Mouse (Mus musculus): ENCODE measurements around the gene Grb2. TPM values are rescaled to one million over a fixed set of nuclear protein-coding genes. Genes with fewer than 3 reads are reported as not detected.
A peak's percentile ranks its signal among the peaks of the same experiment; 100 is the strongest.

The Grb2 gene
- polyA plus RNA-seq, 1 experiment from 2014 or later: 137 TPM

GRCm38 (mm10) chr11:115615108-115615825 lies 93.1 kb downstream of the Grb2 start:
- no peak overlapping the region for H3K27ac ChIP-seq (replicated peaks)
- 87% methylated on average over 15 of the region's 15 CpGs for WGBS
- H3K4me2 ChIP-seq (replicated peaks): no peak overlapping the region

GRCm38 (mm10) chr11:115614346-115615107 lies 93.9 kb downstream of the Grb2 start:
- no peak overlapping the region for H3K4me3 ChIP-seq
- no peak for ATAC-seq (ENCODE audit: low FRiP score, low read depth)
- H3K4me1 ChIP-seq: peaks cover 14% of the 10 kb centered on the region
- peaks cover 12% of the 10 kb centered on the region for H3K36me3 ChIP-seq
- H3K9ac ChIP-seq (replicated peaks): no peak overlapping the region
- no peak overlapping the region for H3K27ac ChIP-seq (replicated peaks)
- H3K9me3 ChIP-seq: no peaks in the 10 kb centered on the region
- no peak overlapping the region for H3K4me2 ChIP-seq (replicated peaks)
- H3K27me3 ChIP-seq: peaks cover 22% of the 10 kb centered on the region
- WGBS: 84% methylated on average over 10 of the region's 10 CpGs

More at GRCm38 (mm10) chr11:115615108-115615825, 93.1 kb downstream of the Grb2 start:
- H3K4me1 ChIP-seq: peaks cover 14% of the 10 kb centered on the region
- peaks cover 19% of the 10 kb centered on the region for H3K36me3 ChIP-seq
- peaks cover 22% of the 10 kb centered on the region for H3K27me3 ChIP-seq
- H3K4me3 ChIP-seq: no peak overlapping the region
- 0 out of 2 replicates have a peak overlapping the region, but pooled peaks have one; percentile 6 for H3K9ac ChIP-seq (replicated peaks)
- no peaks in the 10 kb centered on the region for H3K9me3 ChIP-seq
- no peak for ATAC-seq (ENCODE audit: low FRiP score, low read depth)

GRCm38 (mm10) chr11:115613138-115613945 lies 95.1 kb downstream of the Grb2 start:
- WGBS: under 1% methylated on average over 16 of the region's 16 CpGs
- Histone ChIP-seq H3K27me3 (peaks cover 22% of the 10 kb centered on the region), H3K4me2 (replicated peaks) (peak overlapping the region; percentile 87), H3K9ac (replicated peaks) (peak overlapping the region; percentile 61), H3K4me1 (peaks cover 14% of the 10 kb centered on the region), H3K9me3 (no peaks in the 10 kb centered on the region), H3K27ac (replicated peaks) (peak overlapping the region; percentile 74), H3K4me3 (peak overlapping the region; percentile 60), H3K36me3 (peaks cover 17% of the 10 kb centered on the region)
- no peak for ATAC-seq (ENCODE audit: low FRiP score, low read depth)

DNA sequence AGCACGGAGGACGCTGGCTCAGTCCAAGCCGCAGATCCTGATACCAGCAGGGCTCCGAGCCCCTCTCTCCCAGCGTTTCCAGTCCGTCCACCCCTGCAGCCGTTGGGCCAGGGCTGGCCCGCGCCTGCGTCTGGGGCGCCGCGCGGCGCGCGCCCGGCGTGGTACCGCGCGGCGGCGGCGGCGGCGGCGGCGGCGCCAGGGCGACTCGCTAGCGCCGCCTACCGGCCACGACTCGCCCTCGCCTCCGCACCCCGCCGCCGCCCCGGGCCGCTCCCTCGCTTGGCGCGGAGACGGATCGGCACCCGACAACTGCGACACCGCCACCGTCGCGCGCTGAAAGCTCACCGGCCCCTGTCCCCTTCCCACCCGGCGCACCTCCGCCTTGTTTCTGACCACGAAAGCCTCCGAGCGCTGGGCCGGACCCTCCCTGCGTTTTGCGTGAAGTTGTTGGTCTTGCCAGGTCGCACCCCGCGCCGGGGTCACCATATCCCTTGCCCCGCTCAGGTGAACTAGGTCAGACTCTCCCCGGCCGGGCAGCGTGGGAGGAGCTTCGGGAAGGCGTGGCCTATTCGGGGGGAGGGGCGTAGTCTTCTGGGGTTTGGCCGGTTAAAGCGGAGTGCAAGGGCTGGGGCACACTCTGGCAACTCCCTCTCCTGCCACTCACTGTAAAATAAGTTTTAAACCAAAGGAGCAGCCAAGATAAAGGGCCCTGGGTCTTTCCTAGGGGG lies 95.8 kb downstream of the Grb2 start, which contains the start of gene Mif4gd:
Gene Mif4gd, minus strand, starts transcription at position 560 of the 728 bp plus-strand sequence.
- H3K27me3 ChIP-seq: peaks cover 22% of the 10 kb centered on the region
- H3K4me3 ChIP-seq: peak within 1 kb of the TSS; percentile 60
- WGBS: 0% methylated on average over 72 of the region's 80 CpGs
- no peaks in the 10 kb centered on the region for H3K9me3 ChIP-seq
- ATAC-seq (ENCODE audit: low FRiP score, low read depth): peak; percentile 90
- H3K4me1 ChIP-seq: peaks cover 14% of the 10 kb centered on the region
- peak within 1 kb of the TSS; percentile 87 for H3K4me2 ChIP-seq (replicated peaks)
- H3K36me3 ChIP-seq: peaks cover 24% of the 10 kb centered on the region
- H3K27ac ChIP-seq (replicated peaks): peak within 1 kb of the TSS; percentile 74
- H3K9ac ChIP-seq (replicated peaks): peak within 1 kb of the TSS; percentile 61

- H3K4me2 ChIP-seq (replicated peaks): peak overlapping the region; percentile 87
- H3K4me3 ChIP-seq: peak overlapping the region; percentile 60
- peak overlapping the region; percentile 61 for H3K9ac ChIP-seq (replicated peaks)
- peak; percentile 14 for ATAC-seq (ENCODE audit: low FRiP score, low read depth)
- H3K27ac ChIP-seq (replicated peaks): peak overlapping the region; percentile 35
- H3K27me3 ChIP-seq: peaks cover 22% of the 10 kb centered on the region
- H3K36me3 ChIP-seq: peaks cover 30% of the 10 kb centered on the region
- peaks cover 14% of the 10 kb centered on the region for H3K4me1 ChIP-seq
- 3% methylated on average over 13 of the region's 13 CpGs for WGBS
- H3K9me3 ChIP-seq: no peaks in the 10 kb centered on the region
Measured at GRCm38 (mm10) chr11:115612059-115612409, 96.4 kb downstream of the Grb2 start.

DNA sequence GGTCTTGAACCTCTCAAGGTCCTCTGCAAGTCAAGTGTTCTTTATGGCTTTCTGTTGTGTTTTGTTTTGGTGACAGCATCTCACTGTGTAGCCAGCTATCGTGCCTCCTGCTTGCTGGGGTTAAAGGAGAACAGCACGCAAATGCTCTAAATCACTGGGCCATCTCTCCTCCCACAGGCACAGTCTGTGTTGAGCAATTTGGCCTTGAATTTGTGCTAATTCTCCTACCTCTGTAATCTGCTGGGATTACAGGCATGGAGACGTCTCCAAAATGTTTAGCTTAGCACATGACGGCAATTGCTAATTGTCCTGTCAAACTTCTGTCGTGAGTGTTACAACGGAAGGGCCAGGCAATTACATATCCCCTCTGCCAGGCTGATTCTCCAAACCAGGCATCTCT lies 97.2 kb downstream of the Grb2 start:
- Histone ChIP-seq H3K27me3 (peaks cover 22% of the 10 kb centered on the region), H3K9ac (replicated peaks) (no peak overlapping the region), H3K36me3 (peaks cover 38% of the 10 kb centered on the region), H3K4me1 (peaks cover 14% of the 10 kb centered on the region), H3K27ac (replicated peaks) (no peak overlapping the region), H3K4me3 (no peak overlapping the region), H3K4me2 (replicated peaks) (no peak overlapping the region), H3K9me3 (no peaks in the 10 kb centered on the region)
- no peak for ATAC-seq (ENCODE audit: low FRiP score, low read depth)
- WGBS: 81% methylated on average over 6 of the region's 6 CpGs

- Histone ChIP-seq H3K27me3 (peaks cover 21% of the 10 kb centered on the region), H3K9me3 (no peaks in the 10 kb centered on the region), H3K36me3 (peaks cover 42% of the 10 kb centered on the region), H3K27ac (replicated peaks) (no peak overlapping the region), H3K4me2 (replicated peaks) (no peak overlapping the region), H3K9ac (replicated peaks) (no peak overlapping the region), H3K4me3 (no peak overlapping the region), H3K4me1 (peaks cover 23% of the 10 kb centered on the region)
- no peak for ATAC-seq (ENCODE audit: low FRiP score, low read depth)
- 76% methylated on average over 3 of the region's 3 CpGs for WGBS
Measured at GRCm38 (mm10) chr11:115609576-115609975, 98.8 kb downstream of the Grb2 start.

GRCm38 (mm10) chr11:115608421-115609399 lies 99.7 kb downstream of the Grb2 start:
- peaks cover 25% of the 10 kb centered on the region for H3K4me1 ChIP-seq
- no peak overlapping the region for H3K4me2 ChIP-seq (replicated peaks)
- no peak overlapping the region for H3K4me3 ChIP-seq
- no peak overlapping the region for H3K9ac ChIP-seq (replicated peaks)
- ATAC-seq (ENCODE audit: low FRiP score, low read depth): no peak
- peaks cover 12% of the 10 kb centered on the region for H3K27me3 ChIP-seq
- H3K9me3 ChIP-seq: no peaks in the 10 kb centered on the region
- WGBS: 82% methylated on average over 23 of the region's 23 CpGs
- H3K27ac ChIP-seq (replicated peaks): no peak overlapping the region
- H3K36me3 ChIP-seq: peaks cover 42% of the 10 kb centered on the region

- peaks cover 42% of the 10 kb centered on the region for H3K36me3 ChIP-seq
- no peak overlapping the region for H3K4me3 ChIP-seq
- WGBS: 96% methylated on average over 18 of the region's 18 CpGs
- peaks cover 6% of the 10 kb centered on the region for H3K27me3 ChIP-seq
- H3K4me1 ChIP-seq: peaks cover 25% of the 10 kb centered on the region
- ATAC-seq (ENCODE audit: low FRiP score, low read depth): no peak
- no peak overlapping the region for H3K4me2 ChIP-seq (replicated peaks)
- H3K27ac ChIP-seq (replicated peaks): no peak overlapping the region
- no peak overlapping the region for H3K9ac ChIP-seq (replicated peaks)
- no peaks in the 10 kb centered on the region for H3K9me3 ChIP-seq
Measured at GRCm38 (mm10) chr11:115606733-115607132, 101.7 kb downstream of the Grb2 start.

GRCm38 (mm10) chr11:115604304-115604696 lies 104.1 kb downstream of the Grb2 start:
- Histone ChIP-seq H3K4me2 (replicated peaks) (peak overlapping the region; percentile 94), H3K9me3 (no peaks in the 10 kb centered on the region), H3K27ac (replicated peaks) (peak overlapping the region; percentile 88), H3K27me3 (no peaks in the 10 kb centered on the region), H3K9ac (replicated peaks) (peak overlapping the region; percentile 96), H3K36me3 (peaks cover 48% of the 10 kb centered on the region), H3K4me1 (peaks cover 22% of the 10 kb centered on the region), H3K4me3 (peak overlapping the region; percentile 98)
- under 1% methylated on average over 26 of the region's 26 CpGs for WGBS
- peak; percentile 45 for ATAC-seq (ENCODE audit: low FRiP score, low read depth)

All from midbrain, embryonic 12.5 days (tissue).